Mouse (Mus musculus): ENCODE measurements around the gene Epb41.

Gene Epb41

GRCm38 (mm10) chr4:131998641-131999040 lies 76.5 kb downstream of the Epb41 start:
- no peak for DNase-seq

- DNase-seq, result peak; percentile 8
These were observed 77.6 kb downstream of the Epb41 start for GRCm38 (mm10) chr4:131997476-131997875.

- no peak for DNase-seq
These were observed 78.1 kb downstream of the Epb41 start for GRCm38 (mm10) chr4:131996985-131997384.

GRCm38 (mm10) chr4:131993792-131994191 lies 81.3 kb downstream of the Epb41 start:
- DNase-seq, result no peak

- DNase-seq, result no peak
These were observed 92.1 kb downstream of the Epb41 start for GRCm38 (mm10) chr4:131982881-131983538.

GRCm38 (mm10) chr4:131981755-131982154 lies 93.4 kb downstream of the Epb41 start:
- no peak for DNase-seq

- DNase-seq, result peak; percentile 52
These were observed 97.9 kb downstream of the Epb41 start for GRCm38 (mm10) chr4:131977201-131977600.

- DNase-seq, result peak; percentile 62
These were observed 104.8 kb downstream of the Epb41 start for GRCm38 (mm10) chr4:131970244-131970853.

- no peak for DNase-seq
These were observed 106.2 kb downstream of the Epb41 start for GRCm38 (mm10) chr4:131968873-131969272.

- no peak for DNase-seq
These were observed 118.0 kb downstream of the Epb41 start for GRCm38 (mm10) chr4:131957161-131957560.

GRCm38 (mm10) chr4:131950657-131951056 lies 124.5 kb downstream of the Epb41 start:
- DNase-seq, result no peak

- DNase-seq, result no peak
These were observed 125.2 kb downstream of the Epb41 start for GRCm38 (mm10) chr4:131949903-131950302.

- no peak for DNase-seq
These were observed 127.3 kb downstream of the Epb41 start for GRCm38 (mm10) chr4:131947848-131948247.

GRCm38 (mm10) chr4:131940846-131941245 lies 134.3 kb downstream of the Epb41 start:
- DNase-seq, result no peak

GRCm38 (mm10) chr4:131939459-131939858 lies 135.7 kb downstream of the Epb41 start:
- no peak for DNase-seq

GRCm38 (mm10) chr4:131929146-131929545 lies 146.0 kb downstream of the Epb41 start:
- no peak for DNase-seq

GRCm38 (mm10) chr4:131924096-131924810 lies 150.9 kb downstream of the Epb41 start:
- DNase-seq, result no peak

GRCm38 (mm10) chr4:131922404-131922803 lies 152.7 kb downstream of the Epb41 start:
- no peak for DNase-seq

GRCm38 (mm10) chr4:131921461-131922346 lies 153.4 kb downstream of the Epb41 start, which contains the start of gene Tmem200b:
Gene Tmem200b (plus strand): TSS chr4:131921771.
- no peak for DNase-seq

GRCm38 (mm10) chr4:131920595-131921351 lies 154.3 kb downstream of the Epb41 start:
- no peak for DNase-seq

- no peak for DNase-seq
These were observed 155.0 kb downstream of the Epb41 start for GRCm38 (mm10) chr4:131920141-131920594.

Data from layer of hippocampus, adult 9-11 months (tissue).